Mouse (Mus musculus) large intestine, adult 2 months (tissue): ENCODE data around the gene Myo16. TPM values are rescaled to one million over a fixed set of nuclear protein-coding genes. Genes with fewer than 3 reads are reported as not detected.

Source experiments
- DNase-seq: peaks from one replicate; pipeline ENCODE4 v3.0.0-alpha.2; 2012; ENCODE audit warnings: low read depth, low spot score
- WGBS: fragments of 180-500 bp; shearing (Covaris S2); methylation state at CpG from one replicate; pipeline ENCODE4 v1.1.7; 2018; 5-methylcytosine and 5-hydroxymethylcytosine counted together
- polyA plus RNA-seq: library from polyadenylated mRNA; depleted of rRNA; stranded (reverse); fragments of >200 nt; gene quantifications from 2 replicates; pipeline ENCODE4 v1.2.3, GENCODE M21; 2012

Gene Myo16
- polyA plus RNA-seq, 1 experiment, result 0.06 TPM

GRCm38 (mm10) chr8:10575244-10575643 is 421.5 kb downstream of the Myo16 start:
- WGBS, result 96% methylated on average over 10 of the region's 10 CpGs
- DNase-seq, result no peak

DNA sequence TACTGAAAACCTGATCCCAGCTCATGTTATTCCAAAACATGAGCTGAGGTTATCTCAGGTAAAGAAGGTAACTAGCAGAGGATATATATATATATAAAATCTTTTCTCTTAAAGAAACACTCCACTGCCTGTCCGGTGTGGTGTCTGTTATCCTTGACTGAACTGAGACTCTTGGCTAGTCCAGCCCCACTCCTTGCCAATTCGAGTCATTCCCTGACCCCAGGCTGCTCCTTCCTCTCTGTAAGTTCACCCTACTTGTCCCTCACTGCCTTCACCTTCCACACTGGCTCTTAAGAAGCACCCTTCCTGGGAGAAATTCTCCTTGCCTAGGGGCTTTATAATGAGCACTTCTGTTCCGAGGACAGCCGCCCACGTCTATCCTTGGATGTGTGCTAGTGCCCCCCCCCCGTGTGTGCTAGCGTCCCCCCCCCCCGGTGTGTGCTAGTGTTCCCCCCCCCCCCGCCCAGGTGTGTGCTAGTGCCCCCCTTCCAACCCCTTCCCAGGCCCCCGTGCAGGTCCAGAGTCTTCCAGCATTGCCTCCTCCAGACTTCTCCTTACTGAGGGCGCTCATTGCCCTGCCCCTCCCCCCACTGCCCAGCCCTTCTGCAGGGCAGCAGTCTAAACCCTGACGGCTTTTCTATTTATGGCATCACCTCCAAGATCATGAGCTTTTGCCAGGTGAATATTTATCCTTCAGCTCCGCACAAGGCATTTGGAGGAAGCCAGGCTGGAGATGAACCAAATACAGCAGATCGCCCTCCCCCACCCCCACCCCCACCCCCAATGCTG is 433.4 kb downstream of the Myo16 start:
- no peak for DNase-seq
- WGBS, result 18% methylated on average over 14 of the region's 14 CpGs

GRCm38 (mm10) chr8:10589422-10589933 is 435.8 kb downstream of the Myo16 start:
- WGBS, result 65% methylated on average over 11 of the region's 11 CpGs
- DNase-seq, result no peak

DNA sequence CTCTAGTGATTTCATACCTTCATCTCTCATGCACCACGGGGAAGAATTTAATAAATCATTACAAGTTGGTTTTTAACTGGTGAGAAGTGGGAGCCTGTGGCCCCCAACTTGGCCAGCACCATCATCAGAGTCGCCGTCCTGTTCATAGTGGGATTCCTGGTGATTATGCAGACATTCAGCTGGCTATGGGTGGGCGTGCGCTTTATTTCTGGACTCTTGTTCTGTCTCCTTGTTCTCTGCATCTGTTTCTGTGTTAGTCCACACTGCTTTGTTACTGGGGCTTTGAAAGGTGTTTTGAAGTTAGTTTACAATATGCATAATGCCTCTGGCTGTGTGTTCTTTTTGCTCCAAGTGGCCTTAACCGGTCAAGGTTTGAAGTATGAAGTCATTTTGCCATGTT is 439.2 kb downstream of the Myo16 start:
- 89% methylated on average over 6 of the region's 6 CpGs for WGBS
- DNase-seq, result no peak

- DNase-seq, result no peak
- WGBS, result 83% methylated on average over 3 of the region's 3 CpGs
Observed at GRCm38 (mm10) chr8:10596353-10596752, 442.6 kb downstream of the Myo16 start.

GRCm38 (mm10) chr8:10597595-10597994 is 443.9 kb downstream of the Myo16 start:
- DNase-seq, result no peak
- 62% methylated on average over 5 of the region's 5 CpGs for WGBS

GRCm38 (mm10) chr8:10598889-10599288 is 445.2 kb downstream of the Myo16 start:
- no peak for DNase-seq
- WGBS, result 73% methylated on average over 5 of the region's 5 CpGs

GRCm38 (mm10) chr8:10606028-10606815 is 452.5 kb downstream of the Myo16 start:
- no peak for DNase-seq
- WGBS, result 21% methylated on average over 12 of the region's 12 CpGs

DNA sequence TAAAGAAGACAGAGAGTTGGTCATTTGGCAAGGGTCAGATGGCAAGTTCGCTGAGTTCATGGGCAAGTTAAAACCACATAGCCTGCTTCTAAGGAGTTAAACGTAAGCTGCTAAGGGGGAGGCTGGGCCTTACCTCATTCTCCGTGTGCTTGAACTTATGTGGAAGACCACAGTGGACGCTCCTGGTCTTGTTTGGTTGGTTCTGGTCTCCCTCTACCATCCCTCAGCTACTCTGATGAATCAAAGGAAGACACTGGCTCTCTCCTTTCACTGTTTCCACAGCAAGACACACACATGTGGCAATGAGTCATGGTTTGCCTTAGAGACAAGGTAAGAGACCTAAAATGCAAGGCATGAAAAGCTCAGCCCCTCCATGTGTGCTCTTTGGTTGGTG is 453.1 kb downstream of the Myo16 start:
- DNase-seq, result no peak
- WGBS, result 17% methylated on average over 4 of the region's 4 CpGs

DNA sequence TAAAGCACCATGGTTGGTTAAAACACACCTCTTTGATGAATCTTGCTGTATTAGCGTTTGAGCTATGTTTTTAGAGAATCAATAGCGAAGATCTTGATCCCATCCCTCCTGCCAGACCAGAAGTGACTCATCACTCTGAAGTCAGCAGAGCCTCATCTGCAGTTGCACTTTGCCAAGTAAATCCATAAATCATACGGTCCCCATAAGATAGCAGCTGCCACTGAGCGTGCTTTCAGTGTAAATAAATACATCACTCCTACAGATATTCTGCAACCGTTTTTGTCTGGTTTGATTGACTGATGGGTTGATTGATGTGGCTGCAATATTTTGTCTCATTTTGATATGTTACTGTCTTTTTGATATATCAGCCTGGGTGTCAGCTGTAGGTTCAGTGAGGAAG is 457.9 kb downstream of the Myo16 start:
- 49% methylated on average over 5 of the region's 5 CpGs for WGBS
- DNase-seq, result no peak

DNA sequence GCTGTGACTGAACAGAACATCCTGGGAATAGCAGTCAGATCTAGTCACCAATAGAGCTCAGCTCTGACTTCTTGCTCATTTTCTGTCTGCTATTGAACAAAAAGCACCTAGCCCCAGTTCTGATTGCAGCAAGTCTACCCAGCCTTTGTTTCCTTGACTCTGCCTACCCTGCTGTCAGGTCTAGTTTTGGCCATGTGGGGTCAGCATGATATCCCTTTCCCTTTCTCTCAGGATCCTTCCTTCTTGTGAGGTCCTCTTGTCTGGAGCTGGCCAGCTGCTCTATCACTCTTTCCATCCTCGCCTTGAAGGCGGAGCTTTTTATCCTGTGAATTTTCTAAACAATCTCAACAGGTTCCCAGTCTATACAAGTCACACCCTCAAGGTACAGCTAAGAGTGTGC is 459.7 kb downstream of the Myo16 start:
- no peak for DNase-seq
- WGBS, result 36% methylated on average over 2 of the region's 2 CpGs

DNA sequence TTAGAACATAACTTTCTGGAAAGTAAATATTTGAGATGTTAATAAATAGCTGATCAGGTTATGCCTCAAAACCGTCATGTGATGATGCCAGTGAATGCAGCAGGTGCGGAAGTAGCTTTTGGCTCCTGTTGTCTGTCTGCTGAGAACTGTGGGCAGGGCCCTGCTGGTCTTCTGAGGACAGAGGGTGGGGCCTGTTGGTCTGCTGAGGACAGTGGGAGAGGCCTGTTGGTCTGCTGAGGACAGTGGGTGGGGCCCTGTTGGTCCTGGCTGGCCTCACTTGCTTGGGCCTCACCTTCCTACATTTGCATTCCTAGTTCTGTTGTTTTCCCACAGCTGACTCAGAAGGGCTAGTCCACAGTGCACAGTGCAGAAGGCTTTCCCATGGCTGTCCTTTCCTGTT is 466.0 kb downstream of the Myo16 start:
- WGBS, result 38% methylated on average over 2 of the region's 2 CpGs

GRCm38 (mm10) chr8:10625262-10625661 is 471.6 kb downstream of the Myo16 start:
- DNase-seq, result no peak

More for the DNA sequence above, 466.0 kb downstream of the Myo16 start:
- peak; percentile 76 for DNase-seq

GRCm38 (mm10) chr8:10628725-10629124 is 475.0 kb downstream of the Myo16 start:
- WGBS, result 80% methylated on average over 8 of the region's 8 CpGs
- DNase-seq, result no peak

More at GRCm38 (mm10) chr8:10625262-10625661, 471.6 kb downstream of the Myo16 start:
- 71% methylated on average over 5 of the region's 5 CpGs for WGBS

DNA sequence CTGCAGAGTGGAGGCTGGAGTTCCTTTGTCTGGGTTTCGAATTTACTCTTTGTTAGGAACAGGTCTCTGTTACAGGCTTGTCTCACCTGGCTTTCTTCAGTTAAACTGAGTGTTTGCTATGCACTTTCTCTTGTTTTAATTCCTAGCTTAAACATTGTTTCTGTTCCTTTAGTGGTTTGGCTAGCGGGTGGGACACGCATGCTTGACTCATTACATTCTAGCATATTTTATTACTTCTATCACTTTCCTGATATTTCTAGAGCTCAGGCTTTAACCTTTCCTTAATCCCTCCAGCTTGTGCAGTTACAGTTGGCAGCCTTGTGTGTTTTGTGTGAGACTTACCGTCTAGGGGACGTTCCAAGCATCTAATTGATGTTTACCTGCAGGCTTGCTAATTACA is 476.2 kb downstream of the Myo16 start:
- WGBS, result 32% methylated on average over 5 of the region's 5 CpGs
- no peak for DNase-seq

GRCm38 (mm10) chr8:10631006-10631405 is 477.3 kb downstream of the Myo16 start:
- no peak for DNase-seq
- WGBS, result 93% methylated on average over 2 of the region's 2 CpGs

- no peak for DNase-seq
- 87% methylated on average over 6 of the region's 6 CpGs for WGBS
Observed at GRCm38 (mm10) chr8:10632603-10633002, 478.9 kb downstream of the Myo16 start.

- WGBS, result 63% methylated on average over 12 of the region's 12 CpGs
- no peak for DNase-seq
Observed at GRCm38 (mm10) chr8:10633360-10634140, 479.8 kb downstream of the Myo16 start.

DNA sequence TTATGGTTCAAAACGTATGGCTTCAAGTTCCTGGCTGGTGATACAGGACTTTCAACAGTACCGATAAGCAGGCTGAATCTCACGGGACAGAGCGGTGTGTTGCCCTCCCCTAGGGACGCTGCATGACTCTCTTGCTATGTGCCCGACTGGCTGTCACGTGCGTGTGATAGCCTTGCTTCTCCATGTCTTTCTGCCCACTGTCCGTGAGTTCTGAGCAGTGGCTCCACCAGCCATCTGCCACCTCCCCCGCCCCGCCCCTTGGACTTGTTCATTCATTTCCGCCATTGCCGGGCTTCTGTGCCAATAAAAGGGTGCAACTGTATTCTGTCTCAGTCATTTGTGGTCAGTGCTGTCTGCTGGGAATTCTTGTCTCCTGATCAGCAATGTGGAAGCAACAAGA is 480.7 kb downstream of the Myo16 start:
- 21% methylated on average over 13 of the region's 13 CpGs for WGBS
- DNase-seq, result peak; percentile 56

DNA sequence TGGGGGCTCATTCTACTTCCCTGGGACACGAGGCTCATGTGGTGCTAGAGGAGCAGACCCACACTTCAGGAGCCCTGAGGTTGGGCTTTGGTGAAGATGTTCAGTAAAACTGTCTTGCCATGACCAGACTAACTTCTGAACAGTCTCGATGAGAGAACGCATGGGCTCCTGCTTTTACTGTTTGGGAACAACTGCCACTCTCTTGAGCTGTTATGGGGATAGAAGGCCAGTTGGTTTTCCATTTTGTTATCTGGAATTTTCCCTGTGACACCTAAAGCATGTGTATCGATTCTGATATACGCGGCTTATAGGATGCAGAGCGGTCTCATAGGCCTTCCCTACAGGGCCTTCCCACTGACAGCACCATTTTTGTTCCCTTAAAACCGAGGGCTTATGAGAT is 485.2 kb downstream of the Myo16 start:
- 91% methylated on average over 8 of the region's 8 CpGs for WGBS
- DNase-seq, result no peak
